Mouse (Mus musculus) embryonic fibroblast, embryonic 13.5 days (primary cell): ENCODE measurements around the gene Gm29776.

Experiments
- CTCF ChIP-seq: IDR thresholded peaks from 2 replicates; pipeline ENCODE4 v1.5.1; 2011; ENCODE audit warnings: mild to moderate bottlenecking, control low read depth, low read length, moderate library complexity, borderline replicate concordance; ENCODE audit not compliant: insufficient read depth
- POLR2A ChIP-seq: IDR thresholded peaks from 2 replicates; pipeline ENCODE4 v1.6.1; 2011; ENCODE audit warnings: low read depth, mild to moderate bottlenecking, control low read depth, low read length, moderate library complexity

DNA sequence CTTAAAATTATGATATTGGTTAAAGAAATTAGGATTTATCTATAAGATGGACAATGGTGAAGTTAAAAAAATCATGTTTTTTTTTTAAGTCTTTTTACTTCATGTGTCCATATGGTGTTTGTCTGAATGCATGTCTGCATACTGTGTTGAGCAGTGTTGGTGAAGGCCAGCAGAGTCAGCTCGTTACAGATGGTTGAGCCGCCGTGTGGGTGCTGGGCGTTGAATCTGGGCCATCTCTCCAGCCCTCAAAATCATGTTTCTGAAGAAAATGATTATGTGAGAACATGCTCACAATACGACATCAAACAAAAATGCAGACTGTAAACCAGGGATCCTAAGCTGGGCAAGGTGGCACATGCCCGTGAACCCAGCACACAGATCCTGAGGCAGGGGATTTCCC lies 31.7 kb upstream of the Gm29776 start:
- no peak for TF ChIP-seq CTCF
- no peak for TF ChIP-seq POLR2A
